Mouse (Mus musculus): ENCODE data around the gene Nop53.

DNA sequence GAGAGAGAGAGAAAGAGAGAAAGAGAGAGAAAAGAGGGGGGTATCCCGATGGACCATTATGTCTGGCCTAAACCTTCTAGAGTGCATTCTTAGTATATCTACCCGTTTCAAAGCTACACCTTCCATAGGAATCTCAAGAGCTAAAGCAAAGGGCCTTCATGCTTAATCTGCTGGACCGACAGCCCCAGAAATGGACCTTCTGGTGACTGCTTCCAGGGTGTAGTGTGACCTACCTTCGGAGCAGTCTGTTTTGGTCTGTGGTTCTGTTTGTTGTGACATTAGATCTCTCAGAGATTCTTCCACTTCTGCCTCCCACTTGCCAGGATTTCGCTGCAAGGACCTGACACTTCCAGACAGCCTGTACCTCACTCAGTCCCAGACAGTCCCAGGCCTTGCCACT, 35.4 kb downstream of the Nop53 start:
- TF ChIP-seq CTCF (IDR thresholded peaks at IDR 0.05; ENCODE audit: control insufficient read depth, insufficient read depth, insufficient replicate concordance, low read depth, low read length): no peak
- no peak for TF ChIP-seq POLR2A (IDR thresholded peaks at IDR 0.05; ENCODE audit: control insufficient read depth, low read depth, low read length)
